Mouse (Mus musculus): ENCODE data around the gene Zfp629.

DNA sequence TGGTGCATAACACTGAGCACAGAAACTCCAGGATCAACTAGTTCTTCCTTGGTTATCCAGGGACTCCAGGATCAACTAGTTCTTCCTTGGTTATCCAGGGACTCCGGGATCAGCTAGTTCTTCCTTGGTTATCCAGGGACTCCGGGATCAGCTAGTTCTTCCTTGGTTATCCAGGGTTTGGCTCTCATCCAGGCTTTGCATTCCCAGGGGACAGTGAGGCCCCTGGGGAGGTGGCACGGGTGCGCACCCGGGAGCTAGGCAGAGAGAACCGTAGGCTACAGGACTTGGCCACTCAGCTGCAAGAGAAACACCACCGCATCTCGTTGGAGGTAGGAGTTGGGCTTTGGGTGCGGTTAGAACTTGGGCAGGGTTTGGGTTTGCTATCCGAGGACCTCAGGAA is 24.5 kb downstream of the Zfp629 start:
- no peak for TF ChIP-seq POLR2A (IDR thresholded peaks at IDR 0.05; ENCODE audit: insufficient read length, low read depth)
- TF ChIP-seq TCF12 (IDR thresholded peaks at IDR 0.05; ENCODE audit: insufficient read depth, poor library complexity, severe bottlenecking) = no peak
- no peak for TF ChIP-seq MYOG (IDR thresholded peaks at IDR 0.05; ENCODE audit: control insufficient read depth in 1 of 3, insufficient read depth in 1 of 3, insufficient read length in 2 of 3, low read depth in 2 of 3)
- no peak for TF ChIP-seq USF1 (IDR thresholded peaks at IDR 0.05; ENCODE audit: low read depth)
- TF ChIP-seq MYOD1 (IDR thresholded peaks at IDR 0.05; ENCODE audit: control insufficient read depth in 1 of 3, insufficient read length in 2 of 3, low read depth in 2 of 3) = no peak
- no peak for TF ChIP-seq E2F4 (IDR thresholded peaks at IDR 0.05; ENCODE audit: insufficient read depth)
- no peak for TF ChIP-seq TCF3 (IDR thresholded peaks at IDR 0.05; ENCODE audit: insufficient read length, low read depth)
- TF ChIP-seq POLR2AphosphoS2 (IDR thresholded peaks at IDR 0.05; ENCODE audit: insufficient read length, low read depth) = no peak
- no peak for TF ChIP-seq CEBPB (IDR thresholded peaks at IDR 0.05; ENCODE audit: insufficient read depth, poor library complexity, severe bottlenecking)
- no peak for TF ChIP-seq MAX (IDR thresholded peaks at IDR 0.05; ENCODE audit: low read depth)
- TF ChIP-seq SRF (IDR thresholded peaks at IDR 0.05; ENCODE audit: control insufficient read depth, insufficient read length, low read depth) = no peak
- no peak for TF ChIP-seq REST (IDR thresholded peaks at IDR 0.05; ENCODE audit: insufficient read depth, insufficient read length)

All from myocyte (in vitro differentiated cells).